Mouse (Mus musculus): ENCODE data around the gene Hs6st1. TPM values are rescaled to one million over a fixed set of nuclear protein-coding genes. Genes with fewer than 3 reads are reported as not detected.
A peak's percentile ranks its signal among the peaks of the same experiment; 100 is the strongest.

Hs6st1 gene
- polyA plus RNA-seq, 1 experiment from 2014 or later: 4.4 TPM

DNA sequence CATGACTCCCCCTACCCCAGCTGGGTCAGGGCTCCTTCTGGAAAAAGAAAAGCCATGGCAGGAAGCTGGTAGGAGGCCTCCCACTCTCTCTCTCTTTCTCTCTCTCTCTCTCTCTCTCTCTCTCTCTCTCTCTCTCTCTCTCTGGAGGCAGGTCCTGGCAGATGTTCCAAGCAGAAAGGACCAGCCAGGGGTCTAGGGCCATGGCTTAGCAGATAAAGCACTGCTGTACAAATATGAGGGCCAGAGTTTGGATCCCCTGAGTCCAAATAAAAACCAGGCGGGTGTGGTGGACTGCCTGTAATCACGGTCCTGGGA, 4.6 kb upstream of the Hs6st1 start:
- 90% methylated on average over 2 of the region's 2 CpGs for whole genome bisulfite sequencing
- ATAC-seq (ENCODE audit: low read depth): no peak
- Histone ChIP-seq H3K4me1 (replicated peaks; ENCODE audit: control insufficient read depth, insufficient read depth, low read length) (peaks cover 25% of the 10 kb centered on the region), H3K27ac (ENCODE audit: low read length) (no peak overlapping the region), H3K27me3 (ENCODE audit: control insufficient read depth, insufficient read depth, low read depth, low read length) (no peaks in the 10 kb centered on the region), H3K36me3 (ENCODE audit: control insufficient read depth, insufficient read depth, low read length) (no peaks in the 10 kb centered on the region), H3K9ac (ENCODE audit: low read length) (no peak overlapping the region), H3K4me3 (ENCODE audit: low read length) (no peak overlapping the region), H3K9me3 (ENCODE audit: control insufficient read depth, low read length) (no peaks in the 10 kb centered on the region), H3K4me2 (ENCODE audit: low read depth, low read length) (no peak overlapping the region)

DNA sequence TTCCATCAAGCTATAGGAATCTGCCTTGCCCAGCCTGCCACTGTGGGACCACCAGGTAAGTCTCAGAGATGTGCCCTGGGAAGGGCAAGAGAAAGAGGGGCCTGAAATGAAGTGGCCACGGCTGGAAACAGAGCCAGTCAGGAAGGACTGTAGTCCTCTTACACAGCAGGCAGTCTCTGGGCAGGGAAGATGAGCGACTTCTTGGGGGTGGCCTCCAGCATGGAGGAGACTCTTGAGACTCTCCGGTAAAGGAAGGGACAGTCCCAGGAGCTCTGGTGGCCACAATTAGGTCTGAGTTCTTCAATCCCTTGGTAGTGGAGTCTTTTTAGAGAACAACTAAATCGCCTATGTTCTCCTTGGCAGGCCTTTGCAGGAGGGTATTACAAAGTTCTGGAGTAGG, 4.0 kb upstream of the Hs6st1 start:
- Histone ChIP-seq H3K4me1 (replicated peaks; ENCODE audit: control insufficient read depth, insufficient read depth, low read length) (peaks cover 25% of the 10 kb centered on the region), H3K4me2 (ENCODE audit: low read depth, low read length) (peak overlapping the region; percentile 59; the same call in 1 of the 2 replicates), H3K9me3 (ENCODE audit: control insufficient read depth, low read length) (no peaks in the 10 kb centered on the region), H3K4me3 (ENCODE audit: low read length) (no peak overlapping the region), H3K27me3 (ENCODE audit: control insufficient read depth, insufficient read depth, low read depth, low read length) (no peaks in the 10 kb centered on the region), H3K9ac (ENCODE audit: low read length) (peak overlapping the region; percentile 62), H3K36me3 (ENCODE audit: control insufficient read depth, insufficient read depth, low read length) (no peaks in the 10 kb centered on the region), H3K27ac (ENCODE audit: low read length) (no peak overlapping the region)
- 50% methylated on average over 4 of the region's 4 CpGs for WGBS
- no peak for ATAC-seq (ENCODE audit: low read depth)

GRCm38 (mm10) chr1:36064861-36065760, 3.1 kb upstream of the Hs6st1 start:
- peak; percentile 51 for ATAC-seq (ENCODE audit: low read depth)
- peak overlapping the region; percentile 66 for H3K27ac ChIP-seq (ENCODE audit: low read length)
- WGBS: 1% methylated on average over 24 of the region's 24 CpGs
- peak overlapping the region; percentile 59 for H3K4me2 ChIP-seq (ENCODE audit: low read depth, low read length)
- H3K9ac ChIP-seq (ENCODE audit: low read length): peak overlapping the region; percentile 62
- no peaks in the 10 kb centered on the region for H3K36me3 ChIP-seq (ENCODE audit: control insufficient read depth, insufficient read depth, low read length)
- peak overlapping the region; percentile 27 for H3K4me3 ChIP-seq (ENCODE audit: low read length)
- H3K4me1 ChIP-seq (replicated peaks; ENCODE audit: control insufficient read depth, insufficient read depth, low read length): peaks cover 26% of the 10 kb centered on the region
- H3K27me3 ChIP-seq (ENCODE audit: control insufficient read depth, insufficient read depth, low read depth, low read length): no peaks in the 10 kb centered on the region
- H3K9me3 ChIP-seq (ENCODE audit: control insufficient read depth, low read length): no peaks in the 10 kb centered on the region

GRCm38 (mm10) chr1:36065761-36066150, 2.4 kb upstream of the Hs6st1 start:
- Histone ChIP-seq H3K4me1 (replicated peaks; ENCODE audit: control insufficient read depth, insufficient read depth, low read length) (peaks cover 30% of the 10 kb centered on the region), H3K36me3 (ENCODE audit: control insufficient read depth, insufficient read depth, low read length) (no peaks in the 10 kb centered on the region), H3K9ac (ENCODE audit: low read length) (peak overlapping the region; percentile 38; the same call in 1 of the 2 replicates), H3K27ac (ENCODE audit: low read length) (no peak overlapping the region), H3K4me3 (ENCODE audit: low read length) (no peak overlapping the region), H3K27me3 (ENCODE audit: control insufficient read depth, insufficient read depth, low read depth, low read length) (no peaks in the 10 kb centered on the region), H3K4me2 (ENCODE audit: low read depth, low read length) (peak overlapping the region; percentile 59), H3K9me3 (ENCODE audit: control insufficient read depth, low read length) (no peaks in the 10 kb centered on the region)
- 55% methylated on average over 9 of the region's 9 CpGs for WGBS
- no peak for ATAC-seq (ENCODE audit: low read depth)

- H3K9me3 ChIP-seq (ENCODE audit: control insufficient read depth, low read length): no peaks in the 10 kb centered on the region
- H3K36me3 ChIP-seq (ENCODE audit: control insufficient read depth, insufficient read depth, low read length): no peaks in the 10 kb centered on the region
- H3K27ac ChIP-seq (ENCODE audit: low read length): no peak overlapping the region
- no peak overlapping the region for H3K4me3 ChIP-seq (ENCODE audit: low read length)
- H3K4me1 ChIP-seq (replicated peaks; ENCODE audit: control insufficient read depth, insufficient read depth, low read length): peaks cover 30% of the 10 kb centered on the region
- no peak overlapping the region for H3K4me2 ChIP-seq (ENCODE audit: low read depth, low read length)
- no peaks in the 10 kb centered on the region for H3K27me3 ChIP-seq (ENCODE audit: control insufficient read depth, insufficient read depth, low read depth, low read length)
- H3K9ac ChIP-seq (ENCODE audit: low read length): no peak overlapping the region
- 90% methylated on average over 6 of the region's 6 CpGs for whole genome bisulfite sequencing
- no peak for ATAC-seq (ENCODE audit: low read depth)
Measured at GRCm38 (mm10) chr1:36066216-36066980, 1.8 kb upstream of the Hs6st1 start.

- Histone ChIP-seq H3K4me3 (ENCODE audit: low read length) (no peak overlapping the region), H3K4me2 (ENCODE audit: low read depth, low read length) (no peak overlapping the region), H3K9ac (ENCODE audit: low read length) (no peak overlapping the region), H3K36me3 (ENCODE audit: control insufficient read depth, insufficient read depth, low read length) (no peaks in the 10 kb centered on the region), H3K27ac (ENCODE audit: low read length) (no peak overlapping the region), H3K4me1 (replicated peaks; ENCODE audit: control insufficient read depth, insufficient read depth, low read length) (peaks cover 34% of the 10 kb centered on the region), H3K9me3 (ENCODE audit: control insufficient read depth, low read length) (no peaks in the 10 kb centered on the region), H3K27me3 (ENCODE audit: control insufficient read depth, insufficient read depth, low read depth, low read length) (no peaks in the 10 kb centered on the region)
- 79% methylated on average over 4 of the region's 4 CpGs for WGBS
- ATAC-seq (ENCODE audit: low read depth): no peak
Measured at GRCm38 (mm10) chr1:36067201-36067600, 999 bp upstream of the Hs6st1 start.

- Histone ChIP-seq H3K9ac (ENCODE audit: low read length) (peak overlapping the region; percentile 59), H3K27me3 (ENCODE audit: control insufficient read depth, insufficient read depth, low read depth, low read length) (no peaks in the 10 kb centered on the region), H3K27ac (ENCODE audit: low read length) (no peak overlapping the region), H3K36me3 (ENCODE audit: control insufficient read depth, insufficient read depth, low read length) (no peaks in the 10 kb centered on the region), H3K4me1 (replicated peaks; ENCODE audit: control insufficient read depth, insufficient read depth, low read length) (peaks cover 38% of the 10 kb centered on the region), H3K4me3 (ENCODE audit: low read length) (peak overlapping the region; percentile 82), H3K4me2 (ENCODE audit: low read depth, low read length) (peak overlapping the region; percentile 57), H3K9me3 (ENCODE audit: control insufficient read depth, low read length) (no peaks in the 10 kb centered on the region)
- no peak for ATAC-seq (ENCODE audit: low read depth)
- WGBS: 25% methylated on average over 12 of the region's 12 CpGs
Measured at GRCm38 (mm10) chr1:36067611-36068010, 589 bp upstream of the Hs6st1 start.

- Histone ChIP-seq H3K36me3 (ENCODE audit: control insufficient read depth, insufficient read depth, low read length) (0 out of 2 replicates have a peak, but pooled peaks cover under 1% of the 10 kb centered on the region), H3K4me2 (ENCODE audit: low read depth, low read length) (peak overlapping the region; percentile 92), H3K4me1 (replicated peaks; ENCODE audit: control insufficient read depth, insufficient read depth, low read length) (peaks cover 48% of the 10 kb centered on the region), H3K9ac (ENCODE audit: low read length) (peak overlapping the region; percentile 79), H3K27ac (ENCODE audit: low read length) (peak overlapping the region; percentile 71; the same call in 1 of the 2 replicates), H3K9me3 (ENCODE audit: control insufficient read depth, low read length) (no peaks in the 10 kb centered on the region), H3K4me3 (ENCODE audit: low read length) (peak overlapping the region; percentile 82), H3K27me3 (ENCODE audit: control insufficient read depth, insufficient read depth, low read depth, low read length) (no peaks in the 10 kb centered on the region)
- ATAC-seq (ENCODE audit: low read depth): peak; percentile 55; the same call in 1 of the 2 replicates
- WGBS: under 1% methylated on average over 69 of the region's 76 CpGs
Measured at GRCm38 (mm10) chr1:36068531-36069120, 426 bp downstream of the Hs6st1 start.

- Histone ChIP-seq H3K4me2 (ENCODE audit: low read depth, low read length) (peak overlapping the region; percentile 92), H3K27ac (ENCODE audit: low read length) (peak overlapping the region; percentile 71), H3K27me3 (ENCODE audit: control insufficient read depth, insufficient read depth, low read depth, low read length) (no peaks in the 10 kb centered on the region), H3K36me3 (ENCODE audit: control insufficient read depth, insufficient read depth, low read length) (peaks cover 2% of the 10 kb centered on the region; the same call in 1 of the 2 replicates), H3K9me3 (ENCODE audit: control insufficient read depth, low read length) (no peaks in the 10 kb centered on the region), H3K9ac (ENCODE audit: low read length) (peak overlapping the region; percentile 79), H3K4me1 (replicated peaks; ENCODE audit: control insufficient read depth, insufficient read depth, low read length) (peaks cover 46% of the 10 kb centered on the region), H3K4me3 (ENCODE audit: low read length) (peak overlapping the region; percentile 82)
- peak; percentile 18; the same call in 1 of the 2 replicates for ATAC-seq (ENCODE audit: low read depth)
- 1% methylated on average over 13 of the region's 13 CpGs for WGBS
Measured at GRCm38 (mm10) chr1:36069291-36069771, 1.1 kb downstream of the Hs6st1 start.
